Mouse (Mus musculus) brain, embryonic 14.5 days (tissue): Measurements from ENCODE around the gene 0610010F05Rik.

Source experiments
- CTCF ChIP-seq: fragments of 200-500 bp; IDR thresholded peaks from 2 replicates; pipeline ENCODE4 v1.5.1; 2012; ENCODE audit warnings: inconsistent platforms, mild to moderate bottlenecking, moderate library complexity, borderline replicate concordance; ENCODE audit not compliant: insufficient read depth, insufficient read length; ENCODE audit errors: extremely low read depth
- POLR2A ChIP-seq: fragments of 200-500 bp; IDR thresholded peaks from 2 replicates; pipeline ENCODE4 v1.6.1; 2012; ENCODE audit warnings: mild to moderate bottlenecking, inconsistent platforms, borderline replicate concordance; ENCODE audit not compliant: poor library complexity, insufficient read depth, insufficient read length, severe bottlenecking; ENCODE audit errors: extremely low read depth

DNA sequence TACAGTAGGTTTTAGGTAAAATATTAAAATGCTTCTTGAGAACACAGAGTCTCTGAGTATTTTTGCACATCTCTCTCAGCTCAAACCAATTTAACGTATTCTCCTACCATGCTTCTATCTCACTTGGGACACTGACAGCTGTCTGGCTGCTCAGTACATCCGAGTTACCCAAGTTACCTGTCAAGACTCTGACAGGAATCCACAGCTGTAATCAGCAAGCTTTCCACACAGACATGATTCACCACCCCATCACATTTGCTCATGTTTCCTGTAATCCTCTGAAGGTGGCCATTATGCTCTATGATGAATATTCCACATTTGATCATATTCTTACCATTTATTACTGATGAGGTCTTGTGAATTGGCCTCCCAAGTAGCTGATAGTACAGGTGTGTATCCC is 118.1 kb downstream of the 0610010F05Rik start:
- no peak for TF ChIP-seq CTCF
- TF ChIP-seq POLR2A, result no peak
